Mouse (Mus musculus) cerebellum, postnatal 4 days (tissue): ENCODE data around the gene Syngr1.
"Not testable (repeated sequence)": the region's sequence is repeated elsewhere in the genome, so short reads cannot be mapped to it uniquely, and the experiment has no call there.

Experiments used
- DNase-seq, 2 experiments: peaks; one replicate each; pipeline ENCODE4 v3.0.0; 2022; ENCODE audit warnings: low spot score in 2 of 2, mixed read lengths in 1 of 2

Gene Syngr1

DNA sequence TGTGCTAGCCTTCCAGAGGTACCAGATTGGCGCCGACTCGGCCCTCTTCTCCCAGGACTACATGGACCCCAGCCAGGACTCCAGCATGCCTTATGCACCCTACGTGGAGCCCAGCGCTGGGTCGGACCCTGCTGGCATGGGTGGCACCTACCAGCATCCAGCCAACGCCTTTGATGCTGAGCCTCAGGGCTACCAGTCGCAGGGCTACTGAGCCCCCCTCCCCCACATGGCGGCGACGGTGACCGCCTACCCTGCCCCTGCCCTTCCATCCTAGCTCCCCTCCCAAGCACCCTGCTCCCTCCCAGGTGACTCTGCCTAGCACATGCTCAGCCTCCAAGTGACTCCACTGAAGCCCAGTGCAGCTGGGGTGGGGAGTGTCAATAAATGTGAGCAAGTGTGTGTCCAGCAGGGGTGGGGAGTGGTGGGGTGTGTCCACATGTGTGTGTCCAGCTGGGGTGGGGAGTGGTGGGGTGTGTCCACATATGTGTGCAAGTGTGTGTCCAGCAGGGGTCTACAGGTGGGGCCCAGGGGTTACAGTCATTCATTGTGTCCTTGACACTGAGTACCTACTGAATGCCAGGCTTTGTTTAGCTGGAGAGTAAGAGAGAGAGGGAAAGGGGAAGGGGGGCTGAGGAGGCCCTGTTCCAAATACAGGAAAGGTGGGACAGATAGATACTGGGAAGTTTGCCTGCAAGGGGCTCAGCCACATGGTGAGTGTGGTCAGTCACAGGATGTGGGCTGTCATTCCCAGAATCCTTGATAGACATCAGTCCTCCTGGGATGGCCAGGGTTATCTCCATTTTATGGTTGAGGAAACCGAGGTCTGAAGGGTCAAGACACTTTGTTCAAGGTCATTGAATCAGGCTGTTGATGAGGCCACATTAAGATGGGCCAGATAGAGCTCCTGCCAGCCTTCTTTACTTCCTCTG lies 25.0 kb downstream of the Syngr1 start:
- DNase-seq, result no peak

DNA sequence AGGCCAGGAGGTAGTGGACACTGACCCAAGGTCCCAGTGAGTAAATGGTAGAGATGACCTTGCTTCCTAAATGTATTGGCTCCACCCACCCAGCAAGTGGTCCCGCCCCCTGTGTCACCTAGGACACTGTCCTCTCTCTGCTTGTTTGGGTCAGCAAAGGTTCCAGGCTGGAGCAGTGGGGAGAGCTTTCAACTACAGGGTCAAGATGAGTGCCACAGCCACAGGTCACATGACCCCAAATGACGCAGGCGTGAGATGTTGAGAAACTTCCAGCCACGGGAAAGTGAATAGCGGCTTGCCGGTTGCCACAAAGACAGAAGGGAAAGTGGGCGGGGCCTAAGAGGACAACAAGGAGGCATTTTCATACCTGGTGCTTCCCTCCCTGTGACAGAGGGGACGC lies 26.0 kb downstream of the Syngr1 start:
- DNase-seq, result no peak

DNA sequence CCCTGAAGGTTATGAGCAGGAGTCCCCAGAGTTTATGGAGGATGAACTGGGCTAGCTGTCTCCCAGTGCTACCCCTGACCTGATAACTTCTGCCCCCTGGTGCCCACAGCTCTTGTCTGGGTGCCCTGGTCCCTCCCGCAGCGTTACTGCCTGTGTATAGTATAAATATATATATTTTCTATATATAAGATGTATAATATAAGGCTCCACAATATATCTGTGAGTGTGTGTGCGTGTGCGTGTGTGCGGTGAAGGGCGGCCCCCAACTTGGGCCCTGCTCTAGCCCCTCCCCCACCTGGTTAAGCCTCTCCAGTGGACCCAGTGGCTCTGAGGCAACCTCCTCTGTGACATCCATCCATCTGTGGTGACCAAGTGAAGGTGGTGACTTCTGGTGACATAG lies 27.9 kb downstream of the Syngr1 start:
- DNase-seq, result no peak

DNA sequence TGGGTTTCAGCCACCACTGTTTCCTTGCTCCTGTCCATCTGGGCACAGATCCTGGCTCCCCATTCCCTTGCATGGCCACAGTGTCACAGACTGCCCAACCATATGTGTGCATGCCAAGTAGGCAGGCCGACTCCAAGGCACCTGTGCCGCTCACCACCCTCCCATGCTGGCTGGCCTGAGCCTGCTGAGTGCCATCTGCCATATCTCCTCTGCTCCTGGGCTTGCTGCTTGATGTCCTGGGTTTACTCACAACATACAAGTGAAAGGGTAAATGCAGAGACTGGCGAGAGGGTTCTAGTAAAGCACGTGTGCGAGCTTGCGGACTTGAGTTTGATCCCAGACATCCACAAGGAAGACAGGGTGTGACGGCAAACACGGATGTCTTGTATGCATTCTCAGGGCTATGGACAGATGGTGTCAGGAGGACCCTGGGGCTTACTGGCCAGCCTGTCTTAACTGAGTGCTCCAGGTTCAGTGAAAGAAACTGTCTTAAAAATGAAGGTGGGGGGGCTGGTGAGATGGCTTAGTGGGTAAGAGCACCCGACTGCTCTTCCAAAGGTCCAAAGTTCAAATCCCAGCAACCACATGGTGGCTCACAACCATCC lies 30.7 kb downstream of the Syngr1 start:
- DNase-seq, result peak in 1 of 2 experiments; percentile 75

DNA sequence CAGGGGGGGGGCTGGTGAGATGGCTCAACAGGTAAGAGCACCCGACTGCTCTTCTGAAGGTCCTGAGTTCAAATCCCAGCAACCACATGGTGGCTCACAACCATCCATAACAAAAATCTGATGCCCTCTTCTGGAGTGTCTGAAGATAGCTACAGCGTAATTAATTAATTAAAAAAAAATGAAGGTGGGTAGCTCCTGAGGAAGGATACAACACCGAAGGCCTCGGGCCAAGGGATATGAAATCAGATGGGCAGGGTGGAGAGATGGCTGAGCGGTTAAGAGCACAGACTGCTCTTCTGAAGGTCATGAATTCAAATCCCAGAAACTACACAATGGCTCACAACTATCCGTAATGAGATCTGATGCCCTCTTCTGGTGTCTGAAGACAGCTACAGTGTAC lies 31.3 kb downstream of the Syngr1 start:
- not testable (repeated sequence) for DNase-seq

DNA sequence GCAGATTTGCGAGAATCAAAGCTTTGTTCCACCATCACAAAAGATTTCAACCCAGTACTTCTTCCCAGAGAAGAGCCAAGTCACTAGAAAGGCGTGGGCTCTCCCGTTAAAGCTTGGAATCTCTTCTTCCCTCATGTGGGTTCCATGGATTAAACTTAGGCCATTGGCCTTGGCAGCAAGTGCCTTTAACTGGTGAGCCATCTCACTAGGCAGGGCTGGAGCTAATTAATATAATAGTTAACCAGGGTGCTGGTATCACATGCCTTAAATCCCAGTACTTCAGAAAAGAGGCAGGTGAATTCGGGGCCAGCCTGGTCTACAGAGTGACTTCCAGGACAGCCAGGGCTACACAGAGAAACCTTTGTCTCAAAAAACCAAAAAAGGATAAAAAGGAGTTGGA lies 33.5 kb downstream of the Syngr1 start:
- DNase-seq, result no peak

DNA sequence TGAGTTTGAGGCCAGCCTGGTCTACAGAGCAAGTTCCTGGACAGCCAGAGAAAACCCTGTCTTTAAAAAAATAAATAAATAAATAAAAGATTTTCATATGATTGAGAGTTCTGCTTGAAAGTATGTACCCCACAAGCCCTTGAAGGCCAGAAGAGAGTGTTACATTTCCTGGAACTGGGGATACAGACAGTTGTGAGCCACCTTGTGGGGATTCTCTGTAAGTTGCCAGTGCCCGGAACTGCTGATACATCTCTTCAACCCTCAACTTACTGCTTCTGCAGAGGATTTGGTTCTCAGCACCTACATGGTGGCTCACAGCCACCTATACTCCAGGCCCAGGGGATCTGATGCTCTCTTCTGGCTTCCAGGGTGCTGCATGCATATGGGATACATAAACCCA lies 36.1 kb downstream of the Syngr1 start:
- no peak for DNase-seq

DNA sequence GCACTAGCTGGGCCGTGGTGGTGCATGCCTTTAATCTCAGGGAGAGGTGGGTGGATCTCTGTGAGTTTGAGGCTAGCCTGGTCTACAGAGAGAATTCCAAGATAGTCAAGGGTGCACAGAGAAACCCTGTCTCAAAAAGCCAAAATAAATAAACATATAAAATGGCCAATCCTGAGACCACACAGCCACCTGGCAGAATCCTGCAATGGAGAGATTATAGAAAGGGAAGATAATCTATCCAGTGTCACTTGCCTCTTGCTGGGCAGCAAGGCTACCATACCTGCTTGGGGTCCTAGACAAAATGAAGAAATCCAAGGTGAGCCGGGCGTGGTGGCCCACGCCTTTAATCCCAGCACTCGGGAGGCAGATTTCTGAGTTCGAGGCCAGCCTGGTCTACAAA lies 38.8 kb downstream of the Syngr1 start:
- DNase-seq, result no peak

DNA sequence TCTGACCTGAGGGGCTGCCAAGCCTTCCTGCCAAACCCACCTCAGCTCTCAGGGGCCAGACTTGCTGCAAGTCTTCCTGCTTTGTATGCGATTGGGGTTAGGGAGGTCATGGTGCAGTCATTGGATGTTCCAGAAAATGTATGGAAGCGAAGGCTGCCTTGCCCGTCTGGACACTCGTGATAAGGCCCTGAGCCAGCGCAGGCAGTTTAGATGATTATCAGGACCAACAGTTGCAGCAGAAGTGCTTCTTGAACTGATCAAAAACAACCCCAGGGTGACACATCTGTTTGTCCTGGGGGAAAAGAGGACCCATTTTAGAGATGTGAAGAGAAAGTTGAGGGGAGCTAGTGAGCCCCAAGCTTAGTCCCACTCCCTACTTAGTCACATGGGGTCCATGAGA lies 39.6 kb downstream of the Syngr1 start:
- DNase-seq, result no peak

DNA sequence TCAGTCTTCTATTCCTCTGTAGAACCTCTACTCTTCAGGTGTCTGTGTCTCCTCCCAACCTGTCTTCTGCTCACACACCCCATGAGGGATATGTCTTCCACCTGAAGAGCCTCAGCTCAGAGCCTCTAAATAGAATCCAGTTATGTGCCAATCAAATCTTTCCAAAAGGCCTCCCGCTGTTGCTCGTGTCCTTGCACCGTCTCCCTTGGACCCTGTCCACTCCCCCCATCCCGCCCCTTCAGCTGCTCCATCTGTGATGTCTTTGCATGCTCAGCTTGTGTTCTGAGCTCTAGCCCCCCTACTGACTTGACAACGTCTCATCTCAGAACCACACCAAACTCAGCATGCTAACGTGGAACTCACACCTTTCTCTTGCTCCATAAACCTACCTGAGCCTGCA lies 40.3 kb downstream of the Syngr1 start:
- no peak for DNase-seq

DNA sequence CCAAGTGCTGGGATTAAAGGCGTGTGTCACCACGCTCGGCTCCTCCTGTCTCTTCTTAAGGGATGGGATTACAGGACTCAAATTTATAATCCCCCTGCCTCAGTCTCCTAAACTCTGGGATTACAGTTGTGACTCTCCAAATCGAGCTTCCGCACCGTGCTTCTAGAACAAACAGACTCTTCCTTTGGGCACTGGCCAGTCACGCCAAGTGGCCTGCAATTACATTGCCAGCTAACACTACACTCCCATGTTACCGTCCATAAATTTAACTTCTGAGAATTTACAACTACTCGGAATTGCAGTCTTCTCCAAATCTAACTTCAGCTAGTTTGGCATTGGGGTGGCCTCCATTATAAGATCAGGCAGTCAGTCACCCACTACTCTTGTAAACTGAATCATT lies 41.3 kb downstream of the Syngr1 start:
- no peak for DNase-seq

DNA sequence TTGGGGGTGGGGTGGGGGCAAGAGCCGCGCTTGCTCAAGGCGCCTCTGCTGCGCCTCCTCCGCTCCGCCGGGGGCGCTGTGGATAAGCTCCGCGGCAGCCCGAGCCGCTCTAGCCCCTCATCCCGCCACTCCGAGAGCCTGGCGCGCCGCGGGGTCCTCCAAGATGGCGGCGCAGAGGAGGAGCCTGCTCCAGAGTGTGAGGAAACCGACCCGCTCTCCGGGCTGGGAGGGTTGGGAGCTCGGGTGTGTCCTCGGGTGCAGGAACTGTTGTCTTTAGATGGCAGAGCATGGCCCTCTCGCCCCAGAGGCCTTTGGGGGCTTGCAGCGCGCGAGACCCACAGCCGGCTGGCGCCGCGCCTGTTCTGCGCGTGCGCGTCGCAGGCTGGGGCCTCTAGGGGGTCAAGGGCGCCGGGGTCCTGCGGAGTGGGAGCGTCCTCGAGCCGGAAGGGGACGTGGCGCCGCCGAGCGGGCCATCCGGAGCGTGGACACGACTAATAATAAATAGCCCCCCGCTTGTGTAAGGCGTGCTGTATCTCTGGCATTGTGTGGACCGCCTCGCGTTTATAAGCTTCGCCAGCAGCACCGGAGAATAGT lies 42.0 kb downstream of the Syngr1 start, which contains the start of gene Tab1:
TSS of gene Tab1 (plus strand) at position 135 of the 594 bp plus-strand sequence.
- peak; percentile 80 to 93 for DNase-seq

DNA sequence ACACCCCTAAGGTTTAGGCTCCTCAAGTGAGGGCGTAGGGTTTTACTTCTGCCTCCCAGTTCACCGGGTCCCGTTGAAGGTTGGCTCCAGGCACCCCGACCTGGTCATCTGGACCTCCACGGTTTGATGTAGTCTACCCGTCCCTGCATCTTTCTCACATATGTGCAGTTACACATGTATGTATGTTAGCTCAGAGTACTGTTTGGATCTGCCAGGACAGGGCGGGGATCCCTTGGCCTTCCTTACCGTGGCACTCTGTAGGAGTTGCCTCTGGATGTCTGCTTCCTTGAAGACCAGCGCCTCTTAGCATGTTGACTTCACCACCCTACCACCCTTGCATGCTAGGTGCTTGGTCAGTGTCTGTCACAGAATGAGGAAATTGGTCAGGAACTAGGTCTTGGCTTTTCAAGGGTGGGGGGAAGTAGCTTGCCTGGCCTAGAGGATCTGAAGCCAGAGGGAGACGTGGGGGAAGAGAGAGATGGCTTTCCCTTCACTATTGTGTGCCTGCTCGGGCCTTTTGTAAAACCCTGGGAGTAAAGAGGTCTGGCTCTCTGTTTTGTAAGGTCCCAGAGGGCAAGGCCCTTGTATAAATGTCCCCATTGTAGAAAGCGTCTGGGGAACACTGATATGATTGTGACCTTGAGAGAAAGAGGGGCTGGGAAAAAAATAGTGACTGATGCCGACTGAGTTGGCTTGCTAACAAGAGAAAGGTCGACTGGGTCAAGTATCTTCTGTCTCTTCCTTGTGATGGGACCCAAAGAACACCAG lies 42.7 kb downstream of the Syngr1 start:
- no peak for DNase-seq

DNA sequence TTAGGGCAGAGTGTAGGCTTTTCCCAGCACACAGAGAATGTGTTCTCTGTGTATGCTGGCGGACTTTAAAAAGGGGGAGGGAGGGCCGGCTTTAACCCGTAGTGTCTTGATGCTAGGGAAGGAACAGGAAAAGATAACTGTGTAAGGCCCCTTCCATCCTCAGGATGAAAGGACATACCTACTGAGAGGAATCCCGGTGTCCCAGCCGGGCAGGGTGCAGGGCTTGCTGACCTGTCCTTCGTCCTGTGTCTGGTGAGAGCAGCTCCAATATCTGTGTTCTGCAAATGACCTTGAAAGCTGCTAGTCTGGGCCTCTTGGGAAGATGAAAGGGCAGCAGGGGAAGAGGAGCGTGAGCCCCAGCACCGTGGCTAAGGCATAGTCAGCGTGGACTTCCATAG lies 43.3 kb downstream of the Syngr1 start:
- no peak for DNase-seq

DNA sequence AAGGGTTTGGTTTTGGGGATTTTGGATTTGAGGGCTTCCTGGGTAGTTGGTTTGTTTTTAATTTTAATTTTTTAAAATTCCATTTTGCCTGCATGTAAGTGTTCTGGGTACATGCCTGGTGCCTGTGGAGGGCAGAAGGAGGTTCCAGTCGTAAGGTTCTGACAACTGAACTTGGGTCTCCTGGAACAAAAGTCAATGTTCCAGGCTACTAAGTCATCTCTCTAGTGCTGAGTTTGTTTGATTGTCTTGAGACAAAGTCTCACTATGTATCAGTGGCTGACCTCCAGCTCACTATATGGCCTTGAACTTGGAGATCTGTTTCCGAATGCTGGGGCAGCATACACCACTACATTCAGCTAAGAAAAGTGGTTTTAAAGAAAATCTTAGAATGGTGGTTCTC lies 44.4 kb downstream of the Syngr1 start:
- no peak for DNase-seq

DNA sequence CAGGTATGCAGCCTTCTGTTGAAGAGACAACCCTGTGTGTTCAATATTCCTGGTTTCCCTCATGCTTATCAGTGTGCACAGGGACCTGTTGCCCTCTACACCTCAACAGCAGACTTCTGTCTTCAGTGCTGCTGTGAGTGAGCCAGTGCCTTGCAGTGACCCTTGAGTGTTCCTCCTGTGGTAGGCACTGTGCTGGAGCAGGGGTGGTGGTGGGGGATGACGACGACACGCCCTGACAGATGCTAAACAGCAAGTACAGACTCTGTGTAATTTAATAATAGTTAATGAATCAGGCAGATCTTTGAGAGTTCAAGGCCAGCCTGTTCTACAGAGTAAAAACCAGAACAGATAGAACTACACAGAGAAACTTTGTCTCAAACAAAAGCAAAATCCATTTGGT lies 45.5 kb downstream of the Syngr1 start:
- no peak for DNase-seq

DNA sequence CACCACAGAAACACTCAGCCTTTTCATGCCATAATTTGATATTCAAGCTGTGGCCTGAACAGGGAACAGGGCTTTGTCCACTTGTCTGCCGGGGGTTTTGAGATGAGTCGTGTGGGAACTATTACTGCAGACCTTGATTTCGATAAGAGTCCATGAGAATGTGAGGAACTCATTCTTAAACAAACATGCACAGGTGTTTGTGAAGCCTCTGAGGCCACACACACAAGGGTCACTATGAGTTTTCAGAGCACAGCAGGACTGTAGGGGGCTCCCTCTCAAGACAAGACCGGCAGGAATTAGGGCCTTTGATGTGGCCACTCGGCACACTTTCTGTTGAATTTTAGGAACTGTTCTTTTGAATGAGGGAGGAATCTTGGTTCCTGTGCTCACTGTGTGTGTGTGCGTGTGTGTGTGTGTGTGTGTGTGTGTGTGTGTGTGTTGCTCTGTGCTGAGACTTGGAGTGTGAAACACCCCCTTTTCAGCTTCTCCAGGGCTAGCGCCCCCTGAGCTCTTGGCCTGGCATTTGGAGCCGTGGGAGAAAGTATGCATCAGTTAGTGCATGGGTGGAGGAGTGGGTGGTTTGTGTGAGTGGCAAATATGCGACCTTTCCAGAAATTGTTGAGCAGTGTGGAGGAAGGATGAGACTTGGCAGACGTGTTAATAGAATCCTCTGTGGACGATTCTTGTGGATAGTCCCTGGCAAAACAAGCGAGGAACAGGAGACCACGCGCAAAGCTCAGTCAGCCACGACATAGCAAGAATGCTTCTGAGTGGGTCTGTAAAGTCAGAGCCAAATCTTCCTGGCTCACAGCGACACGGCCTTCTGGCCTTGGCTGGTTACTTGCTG lies 47.0 kb downstream of the Syngr1 start:
- no peak for DNase-seq

DNA sequence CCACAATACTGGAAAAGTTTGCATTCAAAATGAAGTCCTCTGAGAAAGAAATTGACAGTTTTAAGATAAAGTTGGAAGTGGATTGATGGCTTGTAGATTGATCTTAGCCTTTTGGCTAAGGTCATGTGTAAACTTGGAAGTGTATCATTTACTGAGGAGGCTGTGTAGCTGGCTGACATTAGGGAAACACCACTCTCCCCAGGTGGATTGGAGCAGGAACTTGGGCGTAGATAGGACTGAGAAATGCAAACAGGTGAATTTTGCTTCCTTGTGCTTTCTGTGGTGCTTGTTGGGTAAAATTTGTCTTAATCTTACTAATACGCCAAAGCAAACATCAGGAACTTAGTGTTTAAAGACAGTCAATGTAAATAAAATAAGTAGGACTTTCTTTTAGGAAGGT lies 49.2 kb downstream of the Syngr1 start:
- DNase-seq, result no peak

DNA sequence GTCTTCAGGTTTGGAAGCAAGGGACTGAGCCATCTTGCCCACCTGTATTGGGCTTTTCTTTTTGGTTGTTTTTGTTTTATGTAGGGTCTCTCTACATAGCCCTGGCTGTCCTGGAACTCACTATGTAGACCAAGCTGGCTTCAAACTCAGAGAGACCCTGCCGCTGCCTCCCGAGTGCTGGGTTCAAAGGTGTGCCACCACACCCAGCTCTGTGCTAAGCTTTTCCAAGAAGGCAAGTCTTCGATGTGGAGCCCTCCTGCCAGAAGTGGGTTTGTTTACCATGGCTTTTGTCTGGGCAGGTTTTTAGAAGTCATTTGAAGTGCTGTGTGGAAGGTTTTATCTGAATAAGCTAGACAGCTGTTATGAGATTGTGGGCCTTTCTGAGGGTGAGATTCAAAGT lies 49.7 kb downstream of the Syngr1 start:
- no peak for DNase-seq

DNA sequence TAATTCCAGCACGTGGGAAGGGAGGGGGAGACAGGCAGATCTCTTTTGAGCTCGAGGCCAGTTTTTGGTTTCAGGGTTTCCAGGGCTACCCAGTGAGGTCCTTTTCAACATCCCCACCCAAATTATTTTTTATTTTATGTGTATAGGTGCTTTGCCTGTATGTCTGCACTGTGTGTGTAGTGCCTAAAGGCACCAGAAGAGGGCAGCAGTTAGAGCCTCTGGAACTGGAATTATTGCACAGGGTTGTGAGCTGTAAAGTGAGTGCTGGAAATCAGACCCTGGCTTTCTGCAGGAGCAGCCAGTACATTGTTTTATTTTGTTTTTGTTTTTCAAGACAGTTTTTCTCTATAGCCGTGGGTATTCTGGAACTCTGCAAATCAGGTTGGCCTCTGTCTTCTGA lies 51.0 kb downstream of the Syngr1 start:
- DNase-seq, result no peak

DNA sequence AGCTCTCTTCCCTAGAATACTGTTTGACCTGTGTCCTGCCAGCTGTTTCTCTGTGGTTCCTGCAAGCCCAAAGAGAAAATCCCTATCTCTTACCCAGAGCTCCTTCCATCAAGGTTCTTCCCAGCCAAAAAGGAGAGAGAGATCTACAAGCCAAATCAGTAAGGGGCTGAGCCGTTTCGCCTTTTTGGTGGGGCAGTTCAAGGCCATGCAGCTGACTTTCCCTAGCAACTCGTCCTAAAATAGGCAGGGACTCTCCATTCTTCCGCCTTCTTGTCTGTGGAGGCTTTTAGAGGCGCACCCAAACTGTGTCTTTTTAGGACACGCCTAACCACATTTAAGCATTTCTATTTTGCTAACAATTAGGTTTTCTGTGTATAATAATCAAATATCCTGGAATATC lies 52.6 kb downstream of the Syngr1 start:
- no peak for DNase-seq
